Mouse (Mus musculus) embryonic facial prominence, embryonic 10.5 days (tissue): ENCODE data around the gene Sh3pxd2b. TPM values are rescaled to one million over a fixed set of nuclear protein-coding genes. Genes with fewer than 3 reads are reported as not detected.
A peak's percentile ranks its signal among the peaks of the same experiment; 100 is the strongest.

ENCODE experiments used
- DNase-seq: peaks from one replicate; pipeline ENCODE4 v3.0.0-alpha.2; 2017; ENCODE audit warnings: low spot score
- H3K27ac ChIP-seq: fragments of 300-500 bp; sonication (generic); replicated peaks from 2 replicates; pipeline ENCODE4 v1.5.1; 2016; ENCODE audit warnings: mild to moderate bottlenecking
- H3K27me3 ChIP-seq: fragments of 300-500 bp; sonication (generic); replicated peaks from 2 replicates; pipeline ENCODE4 v1.6.1; 2016; ENCODE audit warnings: low read depth, mild to moderate bottlenecking; ENCODE audit not compliant: poor library complexity, severe bottlenecking
- H3K36me3 ChIP-seq: fragments of 300-500 bp; sonication (generic); replicated peaks from 2 replicates; pipeline ENCODE4 v1.6.1; 2016; ENCODE audit warnings: mild to moderate bottlenecking, moderate library complexity
- H3K4me1 ChIP-seq: fragments of 300-500 bp; sonication (generic); 2 replicates; pipeline ENCODE4 v1.6.1; 2016
- H3K4me3 ChIP-seq: fragments of 300-500 bp; sonication (generic); 2 replicates; pipeline ENCODE4 v1.5.1; 2016; ENCODE audit warnings: mild to moderate bottlenecking, moderate library complexity
- H3K9me3 ChIP-seq: fragments of 300-500 bp; sonication (generic); 2 replicates; pipeline ENCODE4 v1.6.1; 2016; ENCODE audit warnings: mild to moderate bottlenecking
- WGBS: fragments of 180-500 bp; shearing (Covaris S2); methylation state at CpG from one replicate; pipeline ENCODE4 v1.1.7; 2016; 5-methylcytosine and 5-hydroxymethylcytosine counted together
- polyA plus RNA-seq: library from polyadenylated mRNA; unstranded; fragments of >200 nt; fragmentation: Nextera tagmentation; extraction: Ambion mirVana; gene quantifications from 2 replicates; pipeline ENCODE4 v1.2.1, GENCODE M21; 2016

The Sh3pxd2b gene
- polyA plus RNA-seq, 1 experiment from 2014 or later: 28.3 TPM

GRCm38 (mm10) chr11:32454231-32454799 is 106.7 kb downstream of the Sh3pxd2b start:
- 3% methylated on average over 19 of the region's 19 CpGs for WGBS

GRCm38 (mm10) chr11:32454800-32455506 is 107.3 kb downstream of the Sh3pxd2b start, which contains the start of gene Ubtd2:
TSS of gene Ubtd2 (plus strand) at chr11:32455370.
- Histone ChIP-seq H3K9me3 (no peaks in the 10 kb centered on the region), H3K36me3 (no peaks in the 10 kb centered on the region), H3K27ac (peak within 1 kb of the TSS; percentile 99), H3K4me3 (peak within 1 kb of the TSS; percentile 96), H3K27me3 (peaks cover 5% of the 10 kb centered on the region; the same call in 1 of the 2 replicates), H3K4me1 (peaks cover 27% of the 10 kb centered on the region)
- peak; percentile 99 for DNase-seq
- WGBS: under 1% methylated on average over 86 of the region's 86 CpGs

More at GRCm38 (mm10) chr11:32454231-32454799, 106.7 kb downstream of the Sh3pxd2b start:
- no peaks in the 10 kb centered on the region for H3K36me3 ChIP-seq
- H3K27me3 ChIP-seq: peaks cover 5% of the 10 kb centered on the region; the same call in 1 of the 2 replicates
- peak overlapping the region; percentile 99 for H3K27ac ChIP-seq
- H3K4me1 ChIP-seq: peaks cover 27% of the 10 kb centered on the region
- no peak for DNase-seq
- H3K4me3 ChIP-seq: peak overlapping the region; percentile 96
- H3K9me3 ChIP-seq: no peaks in the 10 kb centered on the region

GRCm38 (mm10) chr11:32455507-32456141 is 108.0 kb downstream of the Sh3pxd2b start:
- H3K27me3 ChIP-seq: peaks cover 5% of the 10 kb centered on the region; the same call in 1 of the 2 replicates
- no peaks in the 10 kb centered on the region for H3K9me3 ChIP-seq
- H3K36me3 ChIP-seq: no peaks in the 10 kb centered on the region
- peak; percentile 76 for DNase-seq
- WGBS: under 1% methylated on average over 58 of the region's 58 CpGs
- peak overlapping the region; percentile 96 for H3K4me3 ChIP-seq
- peak overlapping the region; percentile 99 for H3K27ac ChIP-seq
- H3K4me1 ChIP-seq: peaks cover 27% of the 10 kb centered on the region

- Histone ChIP-seq H3K9me3 (no peaks in the 10 kb centered on the region), H3K4me1 (peaks cover 27% of the 10 kb centered on the region), H3K4me3 (peak overlapping the region; percentile 96), H3K27me3 (no peaks in the 10 kb centered on the region), H3K36me3 (no peaks in the 10 kb centered on the region), H3K27ac (peak overlapping the region; percentile 99)
- DNase-seq: no peak
- WGBS: 20% methylated on average over 6 of the region's 6 CpGs
These were observed 108.7 kb downstream of the Sh3pxd2b start for GRCm38 (mm10) chr11:32456356-32456755.

GRCm38 (mm10) chr11:32464282-32464681 is 116.7 kb downstream of the Sh3pxd2b start:
- 71% methylated on average over 2 of the region's 2 CpGs for WGBS
- no peak overlapping the region for H3K27ac ChIP-seq
- H3K36me3 ChIP-seq: peaks cover 6% of the 10 kb centered on the region; the same call in 1 of the 2 replicates
- no peaks in the 10 kb centered on the region for H3K27me3 ChIP-seq
- H3K4me1 ChIP-seq: peaks cover 9% of the 10 kb centered on the region; the same call in 1 of the 2 replicates
- H3K4me3 ChIP-seq: no peak overlapping the region
- DNase-seq: no peak
- no peaks in the 10 kb centered on the region for H3K9me3 ChIP-seq

DNA sequence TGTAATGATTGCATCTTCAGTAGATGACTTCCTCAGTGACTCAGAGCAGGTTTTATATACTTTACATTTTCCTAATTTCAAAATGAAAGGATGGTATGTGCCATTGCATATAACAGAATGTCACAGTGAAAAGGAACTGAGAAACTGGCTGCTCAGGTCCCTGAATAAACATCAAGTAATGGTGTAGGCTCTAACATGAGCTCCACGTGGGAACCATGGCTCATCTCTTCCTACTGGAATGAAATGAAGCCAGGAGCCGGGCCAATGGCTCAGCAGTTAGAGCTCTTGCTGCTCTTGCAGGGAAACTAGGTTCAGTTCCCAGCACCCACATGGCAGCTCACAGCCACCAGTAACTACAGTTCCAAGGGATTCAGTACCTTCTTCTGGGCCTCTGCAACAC is 124.3 kb downstream of the Sh3pxd2b start:
- Histone ChIP-seq H3K27ac (no peak overlapping the region), H3K27me3 (no peaks in the 10 kb centered on the region), H3K36me3 (peaks cover 6% of the 10 kb centered on the region; the same call in 1 of the 2 replicates), H3K4me1 (no peaks in the 10 kb centered on the region), H3K4me3 (no peak overlapping the region), H3K9me3 (no peaks in the 10 kb centered on the region)
- no peak for DNase-seq
- 79% methylated on average over 2 of the region's 2 CpGs for WGBS

GRCm38 (mm10) chr11:32474725-32475124 is 127.1 kb downstream of the Sh3pxd2b start:
- no peak for DNase-seq
- Histone ChIP-seq H3K36me3 (no peaks in the 10 kb centered on the region; the same call in 1 of the 2 replicates), H3K4me3 (no peak overlapping the region), H3K27me3 (no peaks in the 10 kb centered on the region), H3K4me1 (no peaks in the 10 kb centered on the region), H3K27ac (no peak overlapping the region), H3K9me3 (no peaks in the 10 kb centered on the region)
- 83% methylated on average over 3 of the region's 3 CpGs for WGBS

DNA sequence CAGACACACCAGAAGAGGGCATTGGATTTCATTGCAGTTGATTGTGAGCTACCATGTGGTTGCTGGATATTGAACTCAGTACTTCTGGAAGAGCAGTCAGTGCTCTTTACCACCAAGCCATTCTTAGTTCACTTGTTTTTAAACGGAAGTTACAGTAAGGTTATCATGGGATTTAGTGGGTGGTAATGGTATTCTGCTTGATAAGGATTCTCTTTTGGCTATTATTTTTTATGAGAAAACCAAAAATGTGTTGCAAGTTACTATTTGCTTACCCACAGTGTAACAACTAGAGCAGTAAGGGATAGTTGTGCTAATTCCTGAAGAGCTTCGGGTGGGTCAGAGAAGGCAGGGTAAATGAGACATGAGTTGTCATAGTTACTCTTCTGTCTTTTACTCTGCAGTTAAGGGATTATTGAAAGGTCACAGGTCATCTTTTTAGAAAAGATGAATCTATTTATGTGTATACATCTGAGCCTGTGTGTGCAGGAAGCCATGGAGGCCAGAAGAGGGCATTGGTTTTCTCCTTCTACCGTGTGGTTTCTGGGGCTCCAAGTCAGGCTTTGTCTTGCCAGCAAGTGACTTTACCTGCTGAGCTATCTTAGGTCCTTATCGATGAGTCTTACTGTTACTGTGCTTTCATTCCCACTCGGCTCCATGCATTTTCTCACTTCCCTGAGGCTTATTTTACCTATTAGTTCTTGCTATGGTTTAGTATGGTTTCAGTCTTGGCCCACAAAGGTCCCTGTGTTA is 128.0 kb downstream of the Sh3pxd2b start:
- Histone ChIP-seq H3K27me3 (no peaks in the 10 kb centered on the region), H3K36me3 (no peaks in the 10 kb centered on the region; the same call in 1 of the 2 replicates), H3K27ac (no peak overlapping the region), H3K4me3 (no peak overlapping the region), H3K4me1 (no peaks in the 10 kb centered on the region), H3K9me3 (no peaks in the 10 kb centered on the region)
- 83% methylated on average over 5 of the region's 5 CpGs for WGBS
- DNase-seq: no peak

Other genes starting within 250 kb of the Sh3pxd2b start
- gene Il9r, start 147.5 kb upstream of the Sh3pxd2b start, polyA plus RNA-seq: 0.05 TPM in 1 of 2 replicates, not detected in the other
- 102 and 106 TPM in 2 replicates for gene Snrnp25, start 142.4 kb upstream of the Sh3pxd2b start, polyA plus RNA-seq
- gene Rhbdf1, start 125.5 kb upstream of the Sh3pxd2b start, polyA plus RNA-seq: 32.2 and 33.1 TPM in 2 replicates
- 31.3 and 33.2 TPM in 2 replicates for gene Mpg, start 121.3 kb upstream of the Sh3pxd2b start, polyA plus RNA-seq
- gene Nprl3, start 80.1 kb upstream of the Sh3pxd2b start, polyA plus RNA-seq: 45.9 and 47.8 TPM in 2 replicates
- gene Hba-x, start 71.4 kb upstream of the Sh3pxd2b start, polyA plus RNA-seq: 2,457 and 2,745 TPM in 2 replicates
- 1,672 and 2,000 TPM in 2 replicates for gene Hba-a1, start 64.3 kb upstream of the Sh3pxd2b start, polyA plus RNA-seq
- 3.9 and 6.1 TPM in 2 replicates for gene Hbq1b, start 60.9 kb upstream of the Sh3pxd2b start, polyA plus RNA-seq
- 3,087 and 3,755 TPM in 2 replicates for gene Hba-a2, start 51.3 kb upstream of the Sh3pxd2b start, polyA plus RNA-seq
- not detected in 2 replicates for gene Hbq1a, start 47.8 kb upstream of the Sh3pxd2b start, polyA plus RNA-seq
- gene Ubtd2, start 107.5 kb downstream of the Sh3pxd2b start, polyA plus RNA-seq: 75.2 and 84.0 TPM in 2 replicates
- 0.39 TPM in 1 of 2 replicates, not detected in the other for gene Efcab9, start 184.3 kb downstream of the Sh3pxd2b start, polyA plus RNA-seq
- 2.2 and 3.0 TPM in 2 replicates for gene Stk10, start 185.5 kb downstream of the Sh3pxd2b start, polyA plus RNA-seq